Mouse (Mus musculus) heart, embryonic 11.5 days (tissue): ENCODE measurements at regions not wholly inside any gene's neighbourhood (a gene's known extent, or its start where the extent isn't known, plus 50 kb on each side); places are given as distances from the start of the nearest gene placed in this dataset.
A peak's percentile ranks its signal among the peaks of the same experiment; 100 is the strongest.

Experiments
- ATAC-seq: fragments of 200-750 bp; cut with Nextera tagmentation; replicated peaks from 2 replicates; pipeline ENCODE4 v1.8.0; 2017; ENCODE audit warnings: moderate library complexity; ENCODE audit not compliant: insufficient number of reproducible peaks, low FRiP score, low TSS enrichment
- H3K27ac ChIP-seq: fragments of 300-500 bp; sonication (generic); 2 replicates; pipeline ENCODE4 v1.5.1; 2014; ENCODE audit warnings: mild to moderate bottlenecking, low read depth, low read length
- H3K27me3 ChIP-seq: fragments of 300-500 bp; sonication (generic); 2 replicates; pipeline ENCODE4 v1.6.1; 2014; ENCODE audit warnings: mild to moderate bottlenecking, low read length, mixed read lengths; ENCODE audit not compliant: control insufficient read depth, insufficient read depth
- H3K36me3 ChIP-seq: fragments of 300-500 bp; sonication (generic); 2 replicates; pipeline ENCODE4 v1.6.1; 2014; ENCODE audit warnings: mild to moderate bottlenecking, low read length, moderate library complexity, mixed read lengths; ENCODE audit not compliant: control insufficient read depth, insufficient read depth
- H3K4me1 ChIP-seq: fragments of 300-500 bp; sonication (generic); 2 replicates; pipeline ENCODE4 v1.6.1; 2014; ENCODE audit warnings: low read length; ENCODE audit not compliant: control insufficient read depth, insufficient read depth
- H3K4me2 ChIP-seq: fragments of 300-500 bp; sonication (generic); 2 replicates; pipeline ENCODE4 v1.6.1; 2014; ENCODE audit warnings: mild to moderate bottlenecking, moderate library complexity
- H3K4me3 ChIP-seq: fragments of 300-500 bp; sonication (generic); 2 replicates; pipeline ENCODE4 v1.5.1; 2014; ENCODE audit warnings: low read depth, low read length
- H3K9ac ChIP-seq: fragments of 300-500 bp; sonication (generic); 2 replicates; pipeline ENCODE4 v1.6.1; 2014; ENCODE audit warnings: mild to moderate bottlenecking, low read depth, low read length, moderate library complexity
- H3K9me3 ChIP-seq: fragments of 300-500 bp; sonication (generic); replicated peaks from 2 replicates; pipeline ENCODE4 v1.6.1; 2016; ENCODE audit warnings: low read length; ENCODE audit not compliant: control insufficient read depth
- WGBS: fragments of 180-500 bp; shearing (Covaris S2); extraction: QIAGEN DNeasy Blood & Tissue Kit; methylation state at CpG from one replicate; pipeline ENCODE4 v1.1.7; 2014; ENCODE audit not compliant: insufficient replicate concordance; 5-methylcytosine and 5-hydroxymethylcytosine counted together

- Histone ChIP-seq H3K9ac (no peak overlapping the region), H3K27ac (no peak overlapping the region), H3K36me3 (no peaks in the 10 kb centered on the region), H3K4me2 (no peak overlapping the region), H3K27me3 (no peaks in the 10 kb centered on the region), H3K4me3 (no peak overlapping the region), H3K4me1 (no peaks in the 10 kb centered on the region), H3K9me3 (no peaks in the 10 kb centered on the region)
- 50% methylated on average over 1 of the region's 1 CpGs for WGBS
- ATAC-seq = no peak
Measured at GRCm38 (mm10) chr15:50402551-50402950, 3482.2 kb upstream of the Gm7489 start.

- Histone ChIP-seq H3K27ac (no peak overlapping the region), H3K36me3 (no peaks in the 10 kb centered on the region), H3K9ac (no peak overlapping the region), H3K4me3 (no peak overlapping the region), H3K9me3 (no peaks in the 10 kb centered on the region), H3K4me1 (no peaks in the 10 kb centered on the region), H3K27me3 (no peaks in the 10 kb centered on the region), H3K4me2 (no peak overlapping the region)
- 76% methylated on average over 2 of the region's 2 CpGs for WGBS
- ATAC-seq = no peak
Measured at GRCm38 (mm10) chr15:50403883-50404282, 3480.8 kb upstream of the Gm7489 start.

GRCm38 (mm10) chr15:50408985-50409384, 3475.7 kb upstream of the Gm7489 start:
- no peak overlapping the region for H3K4me2 ChIP-seq
- no peak overlapping the region for H3K27ac ChIP-seq
- H3K9me3 ChIP-seq = no peaks in the 10 kb centered on the region; the same call in 1 of the 2 replicates
- no peak for ATAC-seq
- no peak overlapping the region for H3K9ac ChIP-seq
- no peaks in the 10 kb centered on the region for H3K27me3 ChIP-seq
- 63% methylated on average over 2 of the region's 2 CpGs for WGBS
- H3K4me1 ChIP-seq = no peaks in the 10 kb centered on the region
- H3K36me3 ChIP-seq = no peaks in the 10 kb centered on the region
- H3K4me3 ChIP-seq = no peak overlapping the region

DNA sequence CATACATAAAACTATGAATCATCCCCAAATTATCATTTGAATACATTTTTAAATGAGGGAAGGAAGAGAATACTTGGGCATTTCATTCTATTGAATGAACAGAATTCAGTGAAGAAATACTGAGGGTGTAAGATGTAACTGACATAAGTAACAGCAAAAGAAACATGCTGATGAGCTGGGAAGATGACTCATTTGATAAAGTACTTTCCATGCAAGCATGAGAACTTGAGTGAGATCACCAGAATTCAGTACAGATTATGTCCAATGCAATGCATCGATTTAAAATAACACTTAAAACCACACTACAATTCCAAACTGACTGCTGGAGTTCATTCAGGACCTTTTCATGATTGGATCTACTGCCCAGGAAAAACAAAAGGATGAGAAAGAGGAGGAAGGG, 3467.1 kb upstream of the Gm7489 start:
- no peak overlapping the region for H3K27ac ChIP-seq
- H3K4me2 ChIP-seq = no peak overlapping the region
- H3K4me3 ChIP-seq = no peak overlapping the region
- ATAC-seq = no peak
- WGBS = 82% methylated on average over 1 of the region's 1 CpGs
- H3K36me3 ChIP-seq = no peaks in the 10 kb centered on the region
- H3K4me1 ChIP-seq = no peaks in the 10 kb centered on the region
- H3K9ac ChIP-seq = no peak overlapping the region
- H3K9me3 ChIP-seq = no peaks in the 10 kb centered on the region
- H3K27me3 ChIP-seq = no peaks in the 10 kb centered on the region

DNA sequence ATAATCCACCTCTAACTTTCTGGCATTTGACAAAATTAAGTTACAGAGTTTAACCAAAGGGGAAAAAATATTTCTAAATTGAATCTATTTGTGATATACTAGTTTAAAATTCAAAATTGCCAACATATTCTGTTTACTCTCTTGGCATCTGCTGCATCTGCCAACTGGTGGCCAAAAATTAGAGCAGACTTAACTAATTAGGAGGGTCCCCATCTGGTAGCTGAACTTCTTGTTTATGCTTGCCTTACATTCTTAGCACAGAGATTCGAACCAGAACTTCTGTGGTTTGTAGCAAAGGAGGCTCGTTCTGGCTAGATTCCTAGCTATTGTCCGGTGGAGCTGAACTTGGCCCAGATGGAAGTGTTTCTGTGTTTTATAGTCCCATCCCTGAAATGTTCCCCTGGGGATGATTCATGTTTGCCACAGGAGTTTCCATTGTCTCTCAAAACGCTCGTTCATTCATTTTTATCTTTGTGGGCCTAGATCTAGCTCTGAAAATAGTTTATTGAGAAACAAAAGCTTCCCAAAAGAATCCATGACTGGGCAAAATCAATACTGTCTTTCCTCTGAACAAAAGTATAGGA, 3461.5 kb upstream of the Gm7489 start:
- Histone ChIP-seq H3K27me3 (no peaks in the 10 kb centered on the region), H3K4me1 (no peaks in the 10 kb centered on the region), H3K9me3 (no peaks in the 10 kb centered on the region), H3K9ac (no peak overlapping the region), H3K4me3 (no peak overlapping the region), H3K27ac (no peak overlapping the region), H3K4me2 (no peak overlapping the region), H3K36me3 (no peaks in the 10 kb centered on the region)
- no peak for ATAC-seq
- 76% methylated on average over 5 of the region's 5 CpGs for WGBS

- no peaks in the 10 kb centered on the region for H3K36me3 ChIP-seq
- H3K27ac ChIP-seq = no peak overlapping the region
- 39% methylated on average over 2 of the region's 2 CpGs for WGBS
- H3K4me2 ChIP-seq = no peak overlapping the region
- H3K9ac ChIP-seq = no peak overlapping the region
- no peak for ATAC-seq
- no peak overlapping the region for H3K4me3 ChIP-seq
- no peaks in the 10 kb centered on the region for H3K9me3 ChIP-seq
- no peaks in the 10 kb centered on the region for H3K27me3 ChIP-seq
- no peaks in the 10 kb centered on the region for H3K4me1 ChIP-seq
Measured at GRCm38 (mm10) chr15:50449604-50450003, 3435.1 kb upstream of the Gm7489 start.

DNA sequence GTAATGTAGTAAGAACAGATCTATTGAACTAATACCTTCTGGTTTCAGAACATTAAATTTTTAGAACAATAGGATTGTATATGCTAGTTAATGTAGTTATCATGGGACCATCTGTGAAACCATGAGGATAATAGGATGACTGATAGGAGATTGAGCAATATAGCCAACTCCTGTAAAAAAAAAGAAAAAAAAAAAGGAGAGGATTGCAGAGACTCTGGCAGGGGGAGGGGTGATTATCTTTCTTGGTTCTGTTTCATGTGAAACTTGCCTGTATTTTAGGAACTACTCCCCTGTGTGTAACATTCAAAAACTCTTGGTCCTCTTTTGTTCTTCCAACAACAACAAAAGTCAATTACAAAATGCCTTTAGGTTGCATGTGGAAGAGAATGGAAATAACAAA, 3412.1 kb upstream of the Gm7489 start:
- ATAC-seq = no peak
- Histone ChIP-seq H3K27ac (no peak overlapping the region), H3K9ac (no peak overlapping the region), H3K36me3 (no peaks in the 10 kb centered on the region), H3K4me2 (no peak overlapping the region), H3K4me3 (no peak overlapping the region), H3K27me3 (no peaks in the 10 kb centered on the region), H3K4me1 (no peaks in the 10 kb centered on the region), H3K9me3 (no peaks in the 10 kb centered on the region)

DNA sequence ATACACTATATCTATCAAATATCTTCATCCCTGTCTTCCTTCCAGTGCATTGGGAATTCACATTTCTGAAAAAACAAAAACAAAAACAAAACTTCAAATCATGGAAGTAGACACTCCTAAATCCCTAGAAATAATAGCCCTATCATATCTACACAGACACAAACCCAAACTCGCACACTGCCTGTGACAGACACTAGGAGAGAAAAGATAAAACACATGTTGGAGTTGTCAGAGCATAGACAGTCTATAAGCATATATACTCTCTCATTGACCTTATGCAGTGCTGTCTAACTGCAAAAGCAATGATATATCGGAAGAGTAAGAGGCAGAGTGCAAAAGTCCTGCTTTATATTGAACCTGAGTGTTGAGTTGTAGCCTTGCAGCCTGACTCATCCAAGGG, 3386.0 kb upstream of the Gm7489 start:
- no peaks in the 10 kb centered on the region for H3K36me3 ChIP-seq
- no peak overlapping the region for H3K27ac ChIP-seq
- H3K4me1 ChIP-seq = no peaks in the 10 kb centered on the region
- 51% methylated on average over 2 of the region's 2 CpGs for WGBS
- H3K9ac ChIP-seq = no peak overlapping the region
- no peak for ATAC-seq
- H3K27me3 ChIP-seq = peaks cover 9% of the 10 kb centered on the region
- no peak overlapping the region for H3K4me3 ChIP-seq
- H3K9me3 ChIP-seq = no peaks in the 10 kb centered on the region; the same call in 1 of the 2 replicates
- no peak overlapping the region for H3K4me2 ChIP-seq

- Histone ChIP-seq H3K27ac (peak overlapping the region; percentile 38; the same call in 1 of the 2 replicates), H3K27me3 (peaks cover 22% of the 10 kb centered on the region), H3K9me3 (no peaks in the 10 kb centered on the region), H3K4me3 (no peak overlapping the region), H3K4me1 (peaks cover 4% of the 10 kb centered on the region; the same call in 1 of the 2 replicates), H3K9ac (no peak overlapping the region), H3K36me3 (no peaks in the 10 kb centered on the region), H3K4me2 (no peak overlapping the region)
- peak; percentile 68; the same call in 1 of the 2 replicates for ATAC-seq
- 10% methylated on average over 3 of the region's 3 CpGs for WGBS
Measured at GRCm38 (mm10) chr15:50507999-50508624, 3376.6 kb upstream of the Gm7489 start.
